Mouse (Mus musculus): Measurements from ENCODE around the gene Zfp839. TPM values are rescaled to one million over a fixed set of nuclear protein-coding genes. Genes with fewer than 3 reads are reported as not detected.
A peak's percentile ranks its signal among the peaks of the same experiment; 100 is the strongest.

Zfp839 gene
- polyA plus RNA-seq, 1 experiment from 2014 or later: 1.8 TPM

- ATAC-seq (no peak), DNase-seq (no peak)
- no peak for TF ChIP-seq CTCF (IDR thresholded peaks at IDR 0.05; ENCODE audit: low read depth)
- no peak for TF ChIP-seq EP300 (IDR thresholded peaks at IDR 0.05; ENCODE audit: low read depth)
- Histone ChIP-seq H3K27me3 (ENCODE audit: insufficient read depth, low read length) (no peaks in the 10 kb centered on the region), H3K4me3 (ENCODE audit: low read depth, low read length) (no peak overlapping the region), H3K27ac (ENCODE audit: low read depth) (no peak overlapping the region), H3K36me3 (replicated peaks; ENCODE audit: insufficient read depth, low read length) (no peaks in the 10 kb centered on the region), H3K9me3 (ENCODE audit: low read length) (no peaks in the 10 kb centered on the region), H3K4me2 (ENCODE audit: low read depth, low read length) (no peak overlapping the region), H3K9ac (replicated peaks) (0 out of 2 replicates have a peak overlapping the region, but pooled peaks have one; percentile 1), H3K4me1 (ENCODE audit: insufficient read depth) (0 out of 2 replicates have a peak, but pooled peaks cover 5% of the 10 kb centered on the region)
- WGBS (ENCODE audit: insufficient replicate concordance): 40% methylated on average over 5 of the region's 5 CpGs
Measured at GRCm38 (mm10) chr12:110837192-110837841, 12.7 kb upstream of the Zfp839 start.

GRCm38 (mm10) chr12:110837850-110838249 is 12.2 kb upstream of the Zfp839 start:
- Histone ChIP-seq H3K9me3 (ENCODE audit: low read length) (no peaks in the 10 kb centered on the region), H3K36me3 (replicated peaks; ENCODE audit: insufficient read depth, low read length) (no peaks in the 10 kb centered on the region), H3K9ac (replicated peaks) (no peak overlapping the region), H3K4me3 (ENCODE audit: low read depth, low read length) (no peak overlapping the region), H3K27me3 (ENCODE audit: insufficient read depth, low read length) (no peaks in the 10 kb centered on the region), H3K4me2 (ENCODE audit: low read depth, low read length) (no peak overlapping the region), H3K4me1 (ENCODE audit: insufficient read depth) (0 out of 2 replicates have a peak, but pooled peaks cover 5% of the 10 kb centered on the region), H3K27ac (ENCODE audit: low read depth) (no peak overlapping the region)
- WGBS (ENCODE audit: insufficient replicate concordance): 83% methylated on average over 8 of the region's 8 CpGs
- DNase-seq: no peak
- ATAC-seq: no peak
- no peak for TF ChIP-seq EP300 (IDR thresholded peaks at IDR 0.05; ENCODE audit: low read depth)
- no peak for TF ChIP-seq CTCF (IDR thresholded peaks at IDR 0.05; ENCODE audit: low read depth)

GRCm38 (mm10) chr12:110840348-110841198 is 9.5 kb upstream of the Zfp839 start, which contains the start of gene Mok:
Gene Mok (minus strand): TSS chr12:110840939.
- Histone ChIP-seq H3K27me3 (ENCODE audit: insufficient read depth, low read length) (no peaks in the 10 kb centered on the region), H3K4me3 (ENCODE audit: low read depth, low read length) (peak within 1 kb of the TSS; percentile 60), H3K4me1 (ENCODE audit: insufficient read depth) (peaks cover 20% of the 10 kb centered on the region), H3K36me3 (replicated peaks; ENCODE audit: insufficient read depth, low read length) (no peaks in the 10 kb centered on the region), H3K9ac (replicated peaks) (peak within 1 kb of the TSS; percentile 2; the same call in 1 of the 2 replicates), H3K9me3 (ENCODE audit: low read length) (no peaks in the 10 kb centered on the region), H3K27ac (ENCODE audit: low read depth) (no peak within 1 kb of the TSS), H3K4me2 (ENCODE audit: low read depth, low read length) (peak within 1 kb of the TSS; percentile 82)
- TF ChIP-seq CTCF (IDR thresholded peaks at IDR 0.05; ENCODE audit: low read depth) (no peak), EP300 (IDR thresholded peaks at IDR 0.05; ENCODE audit: low read depth) (no peak)
- peak; percentile 48 for ATAC-seq
- under 1% methylated on average over 71 of the region's 71 CpGs for WGBS (ENCODE audit: insufficient replicate concordance)
- peak; percentile 94 for DNase-seq

- Histone ChIP-seq H3K4me3 (ENCODE audit: low read depth, low read length) (no peak overlapping the region), H3K4me2 (ENCODE audit: low read depth, low read length) (0 out of 2 replicates have a peak overlapping the region, but pooled peaks have one; percentile 82), H3K9ac (replicated peaks) (no peak overlapping the region), H3K36me3 (replicated peaks; ENCODE audit: insufficient read depth, low read length) (no peaks in the 10 kb centered on the region), H3K27me3 (ENCODE audit: insufficient read depth, low read length) (no peaks in the 10 kb centered on the region), H3K9me3 (ENCODE audit: low read length) (no peaks in the 10 kb centered on the region), H3K4me1 (ENCODE audit: insufficient read depth) (peaks cover 28% of the 10 kb centered on the region), H3K27ac (ENCODE audit: low read depth) (no peak overlapping the region)
- no peak for DNase-seq
- ATAC-seq: no peak
- WGBS (ENCODE audit: insufficient replicate concordance): 74% methylated on average over 5 of the region's 5 CpGs
- TF ChIP-seq CTCF (IDR thresholded peaks at IDR 0.05; ENCODE audit: low read depth) (no peak), EP300 (IDR thresholded peaks at IDR 0.05; ENCODE audit: low read depth) (no peak)
Measured at GRCm38 (mm10) chr12:110841731-110842493, 8.1 kb upstream of the Zfp839 start.

GRCm38 (mm10) chr12:110843194-110844048 is 6.6 kb upstream of the Zfp839 start:
- Histone ChIP-seq H3K27ac (ENCODE audit: low read depth) (no peak overlapping the region), H3K4me2 (ENCODE audit: low read depth, low read length) (peak overlapping the region; percentile 79), H3K36me3 (replicated peaks; ENCODE audit: insufficient read depth, low read length) (no peaks in the 10 kb centered on the region), H3K9me3 (ENCODE audit: low read length) (no peaks in the 10 kb centered on the region), H3K9ac (replicated peaks) (peak overlapping the region; percentile 69), H3K4me3 (ENCODE audit: low read depth, low read length) (peak overlapping the region; percentile 56), H3K4me1 (ENCODE audit: insufficient read depth) (peaks cover 28% of the 10 kb centered on the region), H3K27me3 (ENCODE audit: insufficient read depth, low read length) (no peaks in the 10 kb centered on the region)
- DNase-seq (peak; percentile 90), ATAC-seq (peak; percentile 50)
- TF ChIP-seq EP300 (IDR thresholded peaks at IDR 0.05; ENCODE audit: low read depth): no peak
- TF ChIP-seq CTCF (IDR thresholded peaks at IDR 0.05; ENCODE audit: low read depth): peak; percentile 97
- WGBS (ENCODE audit: insufficient replicate concordance): 16% methylated on average over 32 of the region's 32 CpGs

All from liver, postnatal 0 days (tissue).